ENCODE assay signal across 10 mouse cellular contexts in the genomic region with DNA sequence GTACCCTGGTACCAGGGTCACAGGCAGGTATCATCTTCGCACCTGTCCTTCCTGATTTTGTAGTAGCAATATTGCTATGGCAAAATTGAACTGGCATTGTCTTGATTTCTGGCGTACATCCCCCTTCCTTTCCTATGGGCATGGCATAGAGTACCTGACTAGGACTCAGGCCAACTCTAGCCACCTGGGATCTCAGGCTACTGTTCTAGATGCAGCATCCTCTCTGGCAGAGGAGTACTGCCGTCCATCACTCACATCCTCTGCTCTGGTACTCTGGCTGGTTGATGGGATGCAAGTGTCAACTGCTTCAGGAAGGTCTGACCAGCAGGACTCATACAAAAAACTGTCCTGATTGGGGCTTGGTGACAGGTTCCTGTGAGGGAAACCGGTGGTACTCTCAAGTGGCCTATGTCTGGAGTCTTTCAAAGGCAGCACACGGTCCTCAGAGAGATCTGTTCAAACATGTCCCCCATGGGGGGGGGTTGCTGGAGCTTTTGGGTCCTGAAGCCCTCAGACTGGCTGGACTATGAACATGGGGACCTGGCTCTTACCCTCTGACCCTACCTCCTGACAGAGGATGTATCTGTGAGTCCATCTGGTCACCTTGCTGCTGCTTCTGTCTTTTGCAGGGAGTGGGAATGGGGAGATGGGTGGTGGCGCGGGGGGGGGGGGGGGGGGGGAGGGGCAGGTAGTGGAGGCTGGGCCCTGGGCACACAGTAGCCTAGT.
DNase-seq lines count a peak whose midpoint lies in the region; ATAC-seq and TF ChIP-seq lines count a peak whose summit lies in the region.
"Had no signal": no experiment of that assay in that cellular context is flagged by ENCODE, and none has a peak within 500 bp of the region (broad histone marks: within the 10 kb centered on the region; RNA-seq: fewer than 3 reads in every experiment).

No protein-coding gene starts in this region.

- no peak for DNase-seq in intestine, embryonic 14.5 days (ENCODE audit: low spot score)
- peak; percentile 51 for DNase-seq in cerebellum, postnatal 25 days
- DNase-seq in ovary, postnatal 14 days (ENCODE audit: low spot score), result no peak
- DNase-seq in heart, postnatal 36 days, result no peak
- DNase-seq: heart, adult 18-20 months; kidney, postnatal 10 days; thymus, postnatal 14 days had no signal

- no peaks in the 10 kb centered on the region for H3K9me3 ChIP-seq in intestine, embryonic 14.5 days (ENCODE audit: control insufficient read depth, low read length)
- H3K9me3 ChIP-seq in intestine, postnatal 0 days (ENCODE audit: control insufficient read depth), result no peaks in the 10 kb centered on the region
- H3K9me3 ChIP-seq in embryonic facial prominence, embryonic 13.5 days, result no peaks in the 10 kb centered on the region
- H3K9me3 ChIP-seq in limb, embryonic 13.5 days, result no peaks in the 10 kb centered on the region

- no peak overlapping the region for H3K9ac ChIP-seq in intestine, embryonic 14.5 days (ENCODE audit: low read length)
- H3K9ac ChIP-seq in intestine, postnatal 0 days (ENCODE audit: low read depth, low read length), result no peak overlapping the region
- no peak overlapping the region for H3K9ac ChIP-seq in embryonic facial prominence, embryonic 13.5 days
- H3K9ac ChIP-seq in limb, embryonic 13.5 days, result no peak overlapping the region

- ATAC-seq in intestine, embryonic 14.5 days (replicated peaks; ENCODE audit: low FRiP score, low TSS enrichment, low read depth), result peak; percentile 29; the same call in 1 of the 2 replicates
- no peak for ATAC-seq in intestine, postnatal 0 days
- 0 out of 2 replicates have a peak, but pooled peaks have one; percentile 10 for ATAC-seq in embryonic facial prominence, embryonic 13.5 days (ENCODE audit: insufficient number of reproducible peaks, insufficient read depth, low FRiP score, low TSS enrichment, low read depth)
- peak; percentile 2; the same call in 1 of the 2 replicates for ATAC-seq in limb, embryonic 13.5 days (ENCODE audit: low FRiP score, low read depth)

- TF ChIP-seq CTCF in intestine, postnatal 0 days (IDR thresholded peaks at IDR 0.05; ENCODE audit: low read depth), result no peak

- intact Hi-C loops in heart, postnatal 36 days (cut with DNase I), result no loop called here

- no peaks in the 10 kb centered on the region for H3K36me3 ChIP-seq in intestine, embryonic 14.5 days (ENCODE audit: control insufficient read depth, insufficient read depth, low read length)
- no peaks in the 10 kb centered on the region for H3K36me3 ChIP-seq in intestine, postnatal 0 days (ENCODE audit: control insufficient read depth, insufficient read depth)
- H3K36me3 ChIP-seq in embryonic facial prominence, embryonic 13.5 days, result no peaks in the 10 kb centered on the region
- no peaks in the 10 kb centered on the region for H3K36me3 ChIP-seq in limb, embryonic 13.5 days

- H3K4me1 ChIP-seq in intestine, embryonic 14.5 days (replicated peaks; ENCODE audit: control insufficient read depth, insufficient read depth, low read length), result peaks cover 11% of the 10 kb centered on the region; the same call in 1 of the 2 replicates
- H3K4me1 ChIP-seq in intestine, postnatal 0 days (replicated peaks; ENCODE audit: control insufficient read depth, insufficient read depth, low read length), result no peaks in the 10 kb centered on the region
- peaks cover 43% of the 10 kb centered on the region for H3K4me1 ChIP-seq in embryonic facial prominence, embryonic 13.5 days
- peaks cover 59% of the 10 kb centered on the region for H3K4me1 ChIP-seq in limb, embryonic 13.5 days

- H3K27me3 ChIP-seq in intestine, embryonic 14.5 days (replicated peaks; ENCODE audit: control insufficient read depth, insufficient read depth, low read length), result no peaks in the 10 kb centered on the region
- no peaks in the 10 kb centered on the region for H3K27me3 ChIP-seq in intestine, postnatal 0 days (replicated peaks; ENCODE audit: control insufficient read depth, insufficient read depth, low read length)
- H3K27me3 ChIP-seq in embryonic facial prominence, embryonic 13.5 days, result no peaks in the 10 kb centered on the region
- no peaks in the 10 kb centered on the region for H3K27me3 ChIP-seq in limb, embryonic 13.5 days

- WGBS in intestine, embryonic 14.5 days, result 72% methylated on average over 5 of the region's 7 CpGs
- WGBS in intestine, postnatal 0 days, result 74% methylated on average over 5 of the region's 7 CpGs
- WGBS in embryonic facial prominence, embryonic 13.5 days, result 66% methylated on average over 5 of the region's 7 CpGs
- WGBS in limb, embryonic 13.5 days, result 71% methylated on average over 5 of the region's 7 CpGs

- H3K27ac ChIP-seq in intestine, embryonic 14.5 days (ENCODE audit: low read depth), result no peak overlapping the region
- no peak overlapping the region for H3K27ac ChIP-seq in intestine, postnatal 0 days (ENCODE audit: low read depth, low read length)
- H3K27ac ChIP-seq in embryonic facial prominence, embryonic 13.5 days, result peak overlapping the region; percentile 91
- H3K27ac ChIP-seq in limb, embryonic 13.5 days, result peak overlapping the region; percentile 90; the same call in 1 of the 2 replicates

- no peak overlapping the region for H3K4me3 ChIP-seq in intestine, embryonic 14.5 days (ENCODE audit: low read depth, low read length)
- no peak overlapping the region for H3K4me3 ChIP-seq in intestine, postnatal 0 days (ENCODE audit: low read depth, low read length)
- H3K4me3 ChIP-seq in embryonic facial prominence, embryonic 13.5 days, result no peak overlapping the region
- H3K4me3 ChIP-seq in limb, embryonic 13.5 days, result no peak overlapping the region

- H3K4me2 ChIP-seq in intestine, embryonic 14.5 days (ENCODE audit: low read length), result no peak overlapping the region
- no peak overlapping the region for H3K4me2 ChIP-seq in intestine, postnatal 0 days (replicated peaks; ENCODE audit: low read depth)
- H3K4me2 ChIP-seq in embryonic facial prominence, embryonic 13.5 days, result 0 out of 2 replicates have a peak overlapping the region, but pooled peaks have one; percentile 31
- H3K4me2 ChIP-seq in limb, embryonic 13.5 days (replicated peaks), result peak overlapping the region; percentile 41; the same call in 1 of the 2 replicates

Comparison
In these comparisons a context has a peak if more than half of its experiments do, and no peak if none do; other contexts are left out.
1. DNase-seq: peak in cerebellum, postnatal 25 days (2 of 2); none in intestine, embryonic 14.5 days (single experiment), ovary, postnatal 14 days (single experiment) and heart, postnatal 36 days (0 of 2).
2. H3K27ac ChIP-seq: peak in embryonic facial prominence, embryonic 13.5 days (single experiment) and limb, embryonic 13.5 days (single experiment); none in intestine, embryonic 14.5 days (single experiment) and intestine, postnatal 0 days (single experiment).
3. H3K4me2 ChIP-seq: peak in embryonic facial prominence, embryonic 13.5 days (single experiment) and limb, embryonic 13.5 days (single experiment); none in intestine, embryonic 14.5 days (single experiment) and intestine, postnatal 0 days (single experiment).